In genomic region chr1:81916840-81917239, GRCm38 (mm10) we compare ENCODE assay signal across 25 mouse cellular contexts.
DNase-seq lines count a peak whose midpoint lies in the region; ATAC-seq and TF ChIP-seq lines count a peak whose summit lies in the region.
"Had no signal": no experiment of that assay in that cellular context is flagged by ENCODE, and none has a peak within 500 bp of the region (broad histone marks: within the 10 kb centered on the region; RNA-seq: fewer than 3 reads in every experiment).

No protein-coding gene starts in this region.

- 34% methylated on average over 2 of the region's 2 CpGs for WGBS in kidney, postnatal 0 days

- H3K4me1 ChIP-seq in kidney, postnatal 0 days (replicated peaks; ENCODE audit: insufficient read depth, low read length): no peaks in the 10 kb centered on the region
- H3K4me1 ChIP-seq: forebrain, embryonic 10.5 days; hindbrain, embryonic 12.5 days had no signal

- peak; percentile 19 for DNase-seq in embryo, embryonic 11.5 days (ENCODE audit: low read depth, low spot score)
- no peak for DNase-seq in embryo, embryonic 10.5 days (ENCODE audit: low spot score)
- DNase-seq in kidney, postnatal 0 days (ENCODE audit: low spot score): peak; percentile 36
- no peak for DNase-seq in kidney, adult 11 months
- peak; percentile 51 for DNase-seq in forelimb bud, embryonic 11.5 days (ENCODE audit: low read depth, low spot score)
- peak; percentile 41 for DNase-seq in mesoderm, embryonic 11.5 days (ENCODE audit: low read depth, low spot score)
- DNase-seq in layer of hippocampus, adult 18-20 months (ENCODE audit: low spot score in 2 of 2): no peak
- DNase-seq in spleen, postnatal 4 days (ENCODE audit: low spot score in 2 of 2): no peak
- DNase-seq: adrenal gland, postnatal 14 days; cerebellum, adult 11-12 months; cerebellum, adult 9-10 months; cerebellum, postnatal 25 days; gastrocnemius, postnatal 36 days; heart, adult 18-20 months; heart, postnatal 10 days; heart, postnatal 4 days had no signal

- H3K27me3 ChIP-seq in kidney, postnatal 0 days (ENCODE audit: insufficient read depth, low read length): no peaks in the 10 kb centered on the region
- H3K27me3 ChIP-seq: CH12.LX; hindbrain, embryonic 12.5 days; Patski had no signal

- no peaks in the 10 kb centered on the region for H3K36me3 ChIP-seq in kidney, postnatal 0 days (ENCODE audit: insufficient read depth, low read length)
- H3K36me3 ChIP-seq: forebrain, embryonic 10.5 days; heart, embryonic 10.5 days; hindbrain, embryonic 12.5 days had no signal

- H3K9ac ChIP-seq in kidney, postnatal 0 days (ENCODE audit: low read depth, low read length): no peak overlapping the region
- H3K9ac ChIP-seq: hindbrain, embryonic 12.5 days had no signal

- no peak for TF ChIP-seq CTCF in kidney, postnatal 0 days (IDR thresholded peaks at IDR 0.05; ENCODE audit: low read depth)

- ATAC-seq in kidney, postnatal 0 days (replicated peaks; ENCODE audit: low FRiP score, low read depth): no peak
- ATAC-seq: activated CD4-positive, CD25-positive, alpha-beta regulatory T cell, adult 4 months; forebrain, embryonic 14.5 days; hindbrain, embryonic 16.5 days; Patski had no signal

- no peak overlapping the region for H3K27ac ChIP-seq in kidney, postnatal 0 days
- H3K27ac ChIP-seq: forebrain, embryonic 10.5 days; heart, embryonic 10.5 days; hindbrain, embryonic 12.5 days had no signal

- H3K9me3 ChIP-seq in kidney, postnatal 0 days (replicated peaks; ENCODE audit: low read length): no peaks in the 10 kb centered on the region
- H3K9me3 ChIP-seq: forebrain, embryonic 10.5 days; heart, embryonic 10.5 days; hindbrain, embryonic 12.5 days had no signal

- no peak overlapping the region for H3K4me2 ChIP-seq in kidney, postnatal 0 days (ENCODE audit: low read length)
- H3K4me2 ChIP-seq: hindbrain, embryonic 12.5 days had no signal

- no peak overlapping the region for H3K4me3 ChIP-seq in kidney, postnatal 0 days (replicated peaks; ENCODE audit: low read depth, low read length)
- H3K4me3 ChIP-seq: erythroblast, embryonic 14.5 days; forebrain, embryonic 10.5 days; heart, embryonic 10.5 days; hindbrain, embryonic 12.5 days had no signal

Comparison
In these comparisons a context has a peak if more than half of its experiments do, and no peak if none do; other contexts are left out.
1. DNase-seq: peak in embryo, embryonic 11.5 days (single experiment), kidney, postnatal 0 days (single experiment), forelimb bud, embryonic 11.5 days (single experiment) and mesoderm, embryonic 11.5 days (single experiment); none in embryo, embryonic 10.5 days (single experiment), kidney, adult 11 months (single experiment), layer of hippocampus, adult 18-20 months (0 of 2) and spleen, postnatal 4 days (0 of 2).